Mouse (Mus musculus): ENCODE data around the gene Defb5. TPM values are rescaled to one million over a fixed set of nuclear protein-coding genes. Genes with fewer than 3 reads are reported as not detected.

Gene Defb5
- not detected in 2 replicates for polyA plus RNA-seq (2012; rRNA removed)

GRCm38 (mm10) chr8:19247280-19247679 lies at the start of gene Defb5:
Gene Defb5, plus strand, starts transcription at chr8:19247580.

GRCm38 (mm10) chr8:19225161-19225560 lies 22.2 kb upstream of the Defb5 start, which contains the start of gene Defb6:
Gene Defb6, plus strand, starts transcription at chr8:19225478.

GRCm38 (mm10) chr8:19239616-19240015 lies 7.8 kb upstream of the Defb5 start, which contains the start of gene Defb46:
Gene Defb46, plus strand, starts transcription at chr8:19239916.

GRCm38 (mm10) chr8:19293060-19293459 lies 45.7 kb downstream of the Defb5 start, which contains the start of gene Defb3:
Gene Defb3, plus strand, starts transcription at chr8:19293360.

Other genes with a start within 250 kb of the Defb5 start
- not detected in 2 replicates for gene Defb38, start 221.0 kb upstream of the Defb5 start, polyA plus RNA-seq (2012; rRNA removed)
- not detected in 2 replicates for gene Defb39, start 182.8 kb upstream of the Defb5 start, polyA plus RNA-seq (2012; rRNA removed)
- gene Defb12, start 132.7 kb upstream of the Defb5 start, polyA plus RNA-seq (2012; rRNA removed), result not detected in 2 replicates
- not detected in 2 replicates for gene Defb34, start 123.8 kb upstream of the Defb5 start, polyA plus RNA-seq (2012; rRNA removed)
- gene Gm45826, start 106.8 kb upstream of the Defb5 start, polyA plus RNA-seq (2012; rRNA removed), result not detected in 2 replicates
- not detected in 2 replicates for gene Defb14, start 53.2 kb upstream of the Defb5 start, polyA plus RNA-seq (2012; rRNA removed)
- gene Defb4, start 48.9 kb upstream of the Defb5 start, polyA plus RNA-seq (2012; rRNA removed), result not detected in 2 replicates
- gene Defb6, start 22.1 kb upstream of the Defb5 start, polyA plus RNA-seq (2012; rRNA removed), result not detected in 2 replicates
- not detected in 2 replicates for gene Defb46, start 7.7 kb upstream of the Defb5 start, polyA plus RNA-seq (2012; rRNA removed)
- gene Defb3, start 45.8 kb downstream of the Defb5 start, polyA plus RNA-seq (2012; rRNA removed), result not detected in 2 replicates
- gene Defb8, start 200.0 kb downstream of the Defb5 start, polyA plus RNA-seq (2012; rRNA removed), result not detected in 2 replicates
- gene Defb7, start 247.5 kb downstream of the Defb5 start, polyA plus RNA-seq (2012; rRNA removed), result not detected in 2 replicates

Measured in central nervous system, embryonic 11.5 days (tissue).